Mouse (Mus musculus) cerebellum, adult (tissue): ENCODE data around the gene Fancb.

Experiments used
- ATAC-seq: cut with Nextera tagmentation; 2 replicates; pipeline ENCODE4 v1.9.2; 2017; ENCODE audit warnings: mild to moderate bottlenecking, moderate library complexity, mixed read lengths; ENCODE audit not compliant: insufficient number of reproducible peaks, low FRiP score, low TSS enrichment

Gene Fancb

DNA sequence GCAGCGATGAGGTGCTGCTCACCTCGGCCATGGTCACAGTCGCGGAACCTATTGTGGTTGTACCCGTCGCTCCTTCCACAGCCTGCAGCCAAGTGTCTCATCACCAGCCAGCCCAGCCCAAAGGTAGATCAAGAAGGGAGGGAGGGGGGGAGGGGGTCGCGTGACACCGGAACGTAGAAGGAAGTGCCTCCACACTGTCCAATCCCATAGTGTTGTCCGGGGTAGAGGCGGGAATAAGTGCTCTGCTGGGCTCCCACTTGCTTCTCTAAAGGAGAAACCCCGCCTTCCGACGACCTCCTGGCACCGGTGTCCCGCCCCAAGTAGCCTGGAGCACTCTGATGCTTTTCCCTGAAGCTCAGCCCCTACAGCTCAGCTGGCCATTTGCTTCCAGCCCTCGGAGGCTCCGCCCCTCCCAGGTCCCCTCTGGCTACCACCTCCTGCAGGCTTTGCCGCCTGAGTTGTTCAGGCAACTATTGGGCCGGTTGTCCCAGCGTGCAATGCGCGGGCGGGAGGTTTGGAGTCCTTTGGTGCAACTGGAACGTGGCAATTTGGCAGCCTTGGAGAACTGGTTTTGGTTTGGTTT lies at the start of gene Fancb, which contains the start of gene Mospd2:
Gene Fancb, plus strand, starts transcription at position 400 of the 583 bp plus-strand sequence.
Gene Mospd2, minus strand, starts transcription at position 183 of the 583 bp plus-strand sequence.
- ATAC-seq: peak; percentile 100

DNA sequence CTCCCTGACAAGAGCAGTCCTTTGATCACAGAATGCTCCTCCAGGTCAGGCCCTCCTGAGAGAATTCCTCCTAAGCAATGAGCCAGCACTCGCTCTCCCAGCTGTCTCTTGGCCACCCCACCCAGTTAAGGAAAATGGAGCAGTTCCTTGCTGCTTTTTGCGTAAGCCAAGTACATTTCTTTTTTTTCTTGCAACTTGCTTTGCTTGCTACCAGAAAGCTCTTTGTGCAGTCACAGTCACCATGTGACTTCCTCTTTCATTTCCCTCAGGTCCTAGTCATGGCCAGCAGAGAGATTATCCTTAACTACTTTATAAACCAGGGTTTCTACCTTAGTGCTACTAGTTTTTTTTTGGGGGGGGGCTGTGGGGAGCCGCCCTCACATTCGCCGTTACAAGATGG lies 38.9 kb upstream of the Fancb start:
- no peak for ATAC-seq

DNA sequence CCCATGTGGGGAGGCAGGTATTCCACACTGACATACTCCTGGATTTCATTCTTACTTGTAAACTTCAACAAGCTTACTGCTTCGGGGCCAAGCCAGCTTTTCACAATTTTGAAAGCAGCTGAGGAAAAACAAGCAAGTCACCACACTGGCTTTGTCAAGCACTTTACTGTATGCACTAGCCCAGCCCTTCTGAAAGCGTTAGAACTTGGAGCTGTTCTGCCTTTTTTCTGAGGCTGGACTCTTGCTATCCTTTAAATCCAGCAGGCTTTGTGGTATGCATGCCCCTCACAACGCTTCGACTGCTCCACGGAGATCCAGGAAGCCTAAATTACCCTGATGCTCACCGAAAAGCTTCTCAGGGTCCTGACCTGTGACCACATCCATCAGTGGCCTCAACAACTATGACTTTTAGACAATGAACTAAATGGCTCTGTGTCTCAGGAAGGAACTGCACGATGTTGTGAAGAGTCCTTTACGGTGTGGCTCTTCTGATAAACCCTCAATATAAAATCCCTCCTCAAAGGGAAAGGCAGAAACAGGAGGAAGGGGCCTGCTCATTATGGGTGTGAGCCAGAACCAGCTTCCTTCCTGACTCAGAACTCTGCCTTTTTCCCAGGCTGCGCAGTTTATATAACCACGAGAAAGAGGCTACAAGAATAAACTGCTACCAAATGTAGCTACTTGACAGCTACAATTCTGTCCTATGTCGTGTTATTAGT lies 28.4 kb upstream of the Fancb start:
- ATAC-seq: no peak

DNA sequence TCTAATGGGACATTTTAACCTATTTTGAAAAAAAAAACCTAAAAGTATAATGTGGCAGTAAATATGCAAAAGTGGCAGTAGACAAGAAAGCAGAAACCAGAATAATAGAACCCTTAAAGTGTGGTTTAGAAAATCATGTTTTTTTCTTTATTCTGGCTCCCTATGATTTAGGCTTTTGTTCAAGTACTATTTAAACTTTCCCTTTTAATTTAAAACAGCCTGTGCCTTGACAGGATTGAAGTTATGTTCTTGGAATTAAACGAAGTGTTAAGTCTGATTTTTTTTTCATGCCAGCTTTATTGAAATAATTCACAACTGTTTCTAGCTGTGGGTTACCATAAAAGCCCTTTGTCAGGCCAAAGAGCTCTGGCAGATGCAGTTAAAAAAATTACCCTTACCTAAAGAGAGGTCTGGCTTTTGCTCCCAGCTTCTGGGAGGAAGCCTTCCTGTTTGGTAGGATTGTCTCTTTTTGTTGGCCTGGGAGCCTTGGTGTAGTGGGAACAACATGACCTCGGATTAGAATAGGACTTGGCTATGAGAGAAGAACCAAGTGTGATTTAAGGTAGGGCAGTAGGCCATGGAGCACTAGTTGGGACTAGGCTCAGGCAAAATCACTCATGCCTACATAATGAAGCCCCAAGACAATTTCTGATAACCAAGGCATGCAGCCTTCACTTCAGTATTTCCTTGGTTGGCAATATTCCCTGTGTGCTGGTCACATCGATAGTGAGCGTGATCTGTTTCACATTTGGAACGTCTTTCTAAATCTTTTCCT lies 27.6 kb upstream of the Fancb start:
- no peak for ATAC-seq

DNA sequence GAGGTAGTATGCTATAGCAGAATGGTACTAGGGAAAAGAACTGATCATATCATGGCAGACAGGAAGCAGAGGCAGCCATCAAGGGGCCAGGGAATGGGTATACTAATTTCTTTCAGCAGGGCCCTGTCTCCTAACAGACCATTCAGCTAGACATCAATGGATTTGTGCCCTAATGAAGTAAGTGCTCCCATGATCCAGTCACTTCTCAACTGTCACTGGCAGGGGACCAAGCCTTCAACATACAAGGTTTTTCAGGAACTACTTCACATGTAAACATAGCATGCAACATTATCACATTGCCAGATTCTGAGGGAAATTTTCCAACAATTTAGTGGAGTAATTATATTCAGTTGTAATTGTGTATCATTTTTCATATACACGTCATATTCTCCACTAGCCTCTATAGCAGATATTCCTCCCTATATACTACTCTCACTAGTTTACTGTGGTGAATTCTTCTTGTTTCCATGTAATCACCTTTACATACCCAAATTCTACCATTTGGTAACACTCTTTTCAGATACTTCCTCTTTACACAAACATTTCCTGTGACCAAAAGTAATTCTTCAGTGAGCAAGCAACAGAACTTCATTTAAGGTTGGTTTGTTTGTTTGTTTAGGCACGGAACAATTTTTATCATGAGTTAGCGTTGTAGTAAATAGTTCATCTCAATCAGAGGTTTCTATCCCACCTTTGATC lies 14.5 kb upstream of the Fancb start:
- no peak for ATAC-seq

DNA sequence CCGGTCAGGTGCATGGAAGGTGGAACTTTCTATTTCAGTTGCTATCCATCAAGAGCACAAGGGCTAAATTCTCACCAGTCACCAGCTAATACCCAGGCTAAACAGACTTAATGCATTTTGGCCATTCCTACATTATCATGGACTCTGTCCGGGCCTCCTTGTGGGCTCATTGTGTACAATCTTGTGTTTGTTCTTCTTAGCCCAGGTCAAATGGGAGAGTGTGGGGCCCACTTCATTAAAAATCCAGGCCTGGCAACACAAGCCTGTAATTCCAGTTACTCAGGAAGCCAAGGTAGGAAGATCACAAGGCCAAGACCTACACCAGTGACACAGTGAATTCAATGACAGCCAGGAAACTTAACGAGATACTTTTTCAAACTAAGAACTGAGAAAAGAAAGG lies 9.2 kb upstream of the Fancb start:
- no peak for ATAC-seq

DNA sequence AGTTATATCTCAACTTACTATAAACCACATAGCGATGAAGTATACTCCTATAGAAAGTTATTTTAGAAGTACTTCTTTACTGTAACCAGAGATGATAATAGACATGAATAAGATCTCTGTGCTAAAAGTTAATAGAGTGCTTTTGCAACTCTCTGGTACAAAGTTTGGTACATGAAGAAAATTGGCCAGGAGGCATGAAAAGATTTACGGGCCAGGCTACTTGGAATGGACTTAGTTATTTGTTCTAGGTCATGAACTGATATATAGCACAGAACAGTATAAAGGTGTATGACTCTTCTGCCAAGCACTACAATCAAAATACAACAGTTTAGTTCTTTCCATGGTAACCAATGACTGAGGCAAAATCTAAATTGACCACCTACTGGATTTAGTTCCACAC lies 1.5 kb upstream of the Fancb start:
- no peak for ATAC-seq

DNA sequence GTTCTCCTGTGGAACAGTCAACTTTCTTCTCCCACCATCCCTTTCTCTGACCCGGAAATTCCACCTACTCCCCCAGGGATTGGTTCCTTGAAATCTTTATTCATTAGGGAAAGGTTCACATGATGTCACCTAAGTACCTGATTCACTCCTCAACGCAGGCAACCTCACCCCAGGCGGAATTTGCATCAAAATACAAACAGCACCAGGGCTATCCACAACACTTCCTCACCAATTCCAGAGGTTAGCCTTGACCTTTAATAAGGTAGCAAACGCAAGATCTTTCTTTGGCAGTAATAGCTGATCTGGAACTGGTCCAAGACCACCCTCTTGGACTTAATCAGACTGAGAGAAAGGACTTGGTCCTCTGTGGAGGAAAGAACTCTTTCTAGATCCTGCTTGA lies 22.7 kb downstream of the Fancb start:
- ATAC-seq: no peak

DNA sequence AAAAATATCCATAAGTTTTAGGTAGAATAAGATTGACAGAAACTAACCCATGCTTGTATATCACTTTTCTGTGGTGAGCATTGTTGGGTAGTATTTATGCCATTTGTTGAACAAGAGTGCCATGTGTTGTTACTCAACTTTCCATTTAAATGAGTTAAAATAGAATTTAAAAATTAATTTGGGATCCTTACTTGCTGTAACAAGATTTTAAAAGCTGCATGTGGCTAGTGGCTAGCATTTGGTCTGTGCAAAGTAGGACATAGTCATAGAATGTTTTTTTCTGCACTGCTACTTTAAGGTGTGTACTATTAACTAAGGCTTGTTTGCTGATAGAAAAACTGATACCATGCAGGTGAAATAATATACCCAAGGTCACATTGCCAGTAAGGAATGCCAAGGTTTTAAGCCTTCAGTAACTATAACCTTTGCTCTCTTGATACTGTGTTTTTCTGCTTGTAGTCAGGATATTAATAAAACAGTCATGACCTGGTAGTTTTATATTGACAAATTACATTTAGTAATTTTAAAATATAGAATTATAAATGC lies 24.5 kb downstream of the Fancb start, which contains the start of gene Gm17604:
Gene Gm17604, minus strand, starts transcription at position 51 of the 546 bp plus-strand sequence.
- ATAC-seq: no peak
